Mouse (Mus musculus): Measurements from ENCODE around the gene Grcc10. TPM values are rescaled to one million over a fixed set of nuclear protein-coding genes. Genes with fewer than 3 reads are reported as not detected.

Grcc10 gene
- 722 and 848 TPM in 2 replicates for polyA plus RNA-seq (2014; fragmentation: Nextera tagmentation; extraction: Ambion mirVana)

DNA sequence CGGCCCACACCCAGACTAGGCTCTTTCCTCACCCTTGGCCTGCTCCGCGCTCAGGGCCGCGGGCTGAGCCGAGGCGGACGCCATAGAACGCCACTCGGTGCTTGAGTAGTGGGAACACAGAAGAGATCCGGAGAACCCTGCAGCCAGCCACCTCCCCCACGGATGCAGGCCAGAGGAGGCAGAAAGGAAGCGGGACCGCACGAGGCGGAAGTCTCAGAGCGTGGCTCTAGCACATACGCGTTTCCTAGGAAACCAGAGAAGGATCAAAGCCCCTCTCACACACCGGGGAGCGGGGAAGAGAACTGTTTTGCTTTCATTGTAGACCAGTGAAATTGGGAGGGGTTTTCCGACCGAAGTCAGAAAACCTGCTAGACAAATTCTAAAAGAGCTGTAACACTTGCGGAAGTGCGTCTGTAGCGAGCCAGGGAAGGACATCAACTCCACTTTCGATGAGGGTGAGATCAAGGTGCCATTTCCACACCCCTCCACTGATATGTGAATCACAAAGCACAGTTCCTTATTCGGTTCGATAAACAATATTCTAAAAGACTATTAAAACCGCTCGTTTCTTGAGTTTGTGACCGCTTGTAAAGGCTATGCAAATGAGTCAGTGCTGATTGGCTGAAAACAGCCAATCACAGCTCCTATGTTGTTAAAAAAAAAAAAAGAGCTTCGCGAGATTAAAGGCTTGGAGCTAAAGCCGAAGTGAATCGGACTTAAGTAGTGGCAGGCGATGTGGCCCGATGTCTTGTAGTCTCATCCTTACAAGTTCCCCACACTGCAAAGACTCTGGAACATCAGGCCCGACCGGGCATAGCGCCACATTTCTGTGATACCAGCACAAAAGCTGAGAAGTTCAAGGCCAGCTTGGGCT is at the start of gene Grcc10:
Gene Grcc10, minus strand, starts transcription at position 487 of the 874 bp plus-strand sequence.
- peak within 1 kb of the TSS; percentile 99 for H3K27ac ChIP-seq (ENCODE audit: low read depth, low read length)
- H3K36me3 ChIP-seq (ENCODE audit: control insufficient read depth, insufficient read depth, low read length), result peaks cover 37% of the 10 kb centered on the region
- DNase-seq (ENCODE audit: low spot score) (peak; percentile 98), ATAC-seq (peak; percentile 85)
- H3K9ac ChIP-seq (ENCODE audit: low read length), result peak within 1 kb of the TSS; percentile 88
- peak within 1 kb of the TSS; percentile 77 for H3K4me2 ChIP-seq (ENCODE audit: low read length)
- no peaks in the 10 kb centered on the region for H3K27me3 ChIP-seq (replicated peaks; ENCODE audit: control insufficient read depth, insufficient read depth, low read length)
- peak within 1 kb of the TSS; percentile 64 for H3K4me3 ChIP-seq (ENCODE audit: low read depth, low read length)
- H3K4me1 ChIP-seq (ENCODE audit: control insufficient read depth, insufficient read depth, low read length), result peaks cover 22% of the 10 kb centered on the region
- H3K9me3 ChIP-seq (replicated peaks; ENCODE audit: control insufficient read depth, low read length), result no peaks in the 10 kb centered on the region
- WGBS, result under 1% methylated on average over 41 of the region's 41 CpGs

DNA sequence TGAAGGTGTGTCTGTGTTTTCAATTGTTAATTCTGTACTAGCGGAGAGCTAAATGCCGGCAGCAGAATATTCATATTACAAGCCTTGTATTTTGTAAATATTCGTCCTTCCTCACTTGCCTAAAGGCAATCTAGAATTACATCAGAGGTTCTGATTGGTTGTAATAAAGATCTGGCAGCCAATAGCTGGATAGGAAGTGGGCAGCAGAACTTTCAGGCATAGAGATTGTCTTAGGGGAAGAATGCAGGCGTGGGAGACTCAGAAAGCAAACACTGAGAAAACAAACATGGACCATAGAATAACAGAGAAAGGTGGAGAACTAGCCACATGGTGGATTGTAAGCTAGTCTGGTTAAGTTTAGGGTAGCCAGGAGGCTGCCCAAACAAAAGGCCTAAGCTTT is 48.9 kb upstream of the Grcc10 start:
- no peaks in the 10 kb centered on the region for H3K27me3 ChIP-seq (replicated peaks; ENCODE audit: control insufficient read depth, insufficient read depth, low read length)
- no peak overlapping the region for H3K4me3 ChIP-seq (ENCODE audit: low read depth, low read length)
- 79% methylated on average over 4 of the region's 4 CpGs for WGBS
- H3K9ac ChIP-seq (ENCODE audit: low read length), result no peak overlapping the region
- no peak for ATAC-seq
- no peak overlapping the region for H3K27ac ChIP-seq (ENCODE audit: low read depth, low read length)
- H3K36me3 ChIP-seq (ENCODE audit: control insufficient read depth, insufficient read depth, low read length), result no peaks in the 10 kb centered on the region
- no peaks in the 10 kb centered on the region for H3K4me1 ChIP-seq (ENCODE audit: control insufficient read depth, insufficient read depth, low read length)
- no peak overlapping the region for H3K4me2 ChIP-seq (ENCODE audit: low read length)
- no peak for DNase-seq (ENCODE audit: low spot score)
- no peaks in the 10 kb centered on the region for H3K9me3 ChIP-seq (replicated peaks; ENCODE audit: control insufficient read depth, low read length)

DNA sequence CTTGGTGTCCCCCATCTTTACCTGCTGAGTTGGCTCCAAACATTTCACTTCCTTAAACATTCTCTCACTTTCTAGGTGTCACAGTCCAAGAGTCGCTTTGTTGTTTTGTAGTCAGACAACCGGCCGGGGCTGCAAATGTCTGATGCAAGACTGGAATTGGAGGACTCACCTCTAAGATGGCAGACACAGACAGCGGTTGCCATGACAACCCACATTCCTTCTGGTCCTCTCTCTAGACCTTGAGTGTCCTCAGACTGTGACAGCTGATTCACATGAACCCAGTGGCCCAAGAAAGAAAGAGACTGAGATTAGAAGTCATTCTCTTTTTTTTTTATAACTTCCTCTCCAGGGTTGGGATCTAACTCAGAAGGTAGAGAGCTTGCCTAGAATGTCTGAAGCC is 48.3 kb upstream of the Grcc10 start:
- 88% methylated on average over 4 of the region's 4 CpGs for WGBS
- H3K4me3 ChIP-seq (ENCODE audit: low read depth, low read length), result no peak overlapping the region
- H3K27ac ChIP-seq (ENCODE audit: low read depth, low read length), result no peak overlapping the region
- no peaks in the 10 kb centered on the region for H3K27me3 ChIP-seq (replicated peaks; ENCODE audit: control insufficient read depth, insufficient read depth, low read length)
- no peak overlapping the region for H3K9ac ChIP-seq (ENCODE audit: low read length)
- H3K4me2 ChIP-seq (ENCODE audit: low read length), result no peak overlapping the region
- DNase-seq (ENCODE audit: low spot score) (no peak), ATAC-seq (no peak)
- H3K9me3 ChIP-seq (replicated peaks; ENCODE audit: control insufficient read depth, low read length), result no peaks in the 10 kb centered on the region
- no peaks in the 10 kb centered on the region for H3K36me3 ChIP-seq (ENCODE audit: control insufficient read depth, insufficient read depth, low read length)
- no peaks in the 10 kb centered on the region for H3K4me1 ChIP-seq (ENCODE audit: control insufficient read depth, insufficient read depth, low read length)

DNA sequence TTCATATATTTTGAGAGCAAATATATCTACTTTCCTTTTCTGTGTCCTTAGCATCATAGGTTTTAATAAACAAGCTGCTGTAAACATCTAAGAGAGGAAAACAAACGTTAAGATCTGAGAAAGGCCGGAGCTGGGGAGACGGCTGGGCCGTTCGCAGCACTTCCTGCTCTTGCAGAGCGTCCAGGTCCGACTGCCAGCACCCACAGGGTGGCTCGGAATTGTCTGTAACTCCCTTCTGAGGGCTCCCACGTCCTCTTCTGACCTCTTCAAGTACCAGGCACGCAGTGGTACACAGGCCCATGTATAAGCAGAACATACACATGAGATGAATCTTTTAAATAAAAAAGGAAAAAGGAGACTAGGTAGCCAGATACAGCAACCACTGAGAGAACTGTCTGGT is 46.5 kb upstream of the Grcc10 start:
- Histone ChIP-seq H3K9me3 (replicated peaks; ENCODE audit: control insufficient read depth, low read length) (no peaks in the 10 kb centered on the region), H3K4me2 (ENCODE audit: low read length) (no peak overlapping the region), H3K9ac (ENCODE audit: low read length) (no peak overlapping the region), H3K4me1 (ENCODE audit: control insufficient read depth, insufficient read depth, low read length) (no peaks in the 10 kb centered on the region), H3K4me3 (ENCODE audit: low read depth, low read length) (no peak overlapping the region), H3K36me3 (ENCODE audit: control insufficient read depth, insufficient read depth, low read length) (no peaks in the 10 kb centered on the region), H3K27me3 (replicated peaks; ENCODE audit: control insufficient read depth, insufficient read depth, low read length) (no peaks in the 10 kb centered on the region), H3K27ac (ENCODE audit: low read depth, low read length) (no peak overlapping the region)
- 86% methylated on average over 10 of the region's 10 CpGs for WGBS
- ATAC-seq, result no peak
- DNase-seq (ENCODE audit: low spot score), result no peak

DNA sequence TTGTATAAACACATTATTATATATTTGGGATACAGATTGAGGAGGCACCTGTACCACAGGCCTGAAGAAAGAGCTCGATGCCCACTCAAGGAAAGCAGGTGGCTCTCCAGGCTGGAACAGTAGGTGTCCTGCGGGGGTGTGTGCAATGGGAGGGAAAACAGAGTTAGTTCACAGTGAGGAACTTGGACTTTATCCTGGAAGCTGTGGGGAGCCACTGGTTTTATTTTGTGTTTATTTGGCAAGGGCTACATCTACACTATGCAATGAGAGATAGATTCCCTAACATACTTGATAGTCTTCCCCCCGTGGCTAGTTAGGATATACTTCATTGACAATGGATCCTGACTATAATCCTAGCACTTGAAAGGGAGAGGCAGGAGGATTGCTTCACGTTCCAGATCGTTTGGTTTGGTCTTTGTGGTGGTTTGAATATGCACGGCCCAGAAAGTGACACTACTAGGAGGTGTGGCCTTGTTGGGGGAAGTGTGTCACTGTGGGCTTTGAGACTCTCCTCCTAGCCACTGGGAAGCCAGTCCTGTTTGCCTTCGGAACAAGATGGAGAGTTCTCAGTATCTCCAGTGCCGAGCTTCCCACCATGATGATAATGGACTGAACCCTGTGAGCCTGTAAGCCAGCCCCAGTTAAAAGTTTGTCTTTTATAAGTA is 45.7 kb upstream of the Grcc10 start:
- H3K36me3 ChIP-seq (ENCODE audit: control insufficient read depth, insufficient read depth, low read length), result no peaks in the 10 kb centered on the region
- H3K4me1 ChIP-seq (ENCODE audit: control insufficient read depth, insufficient read depth, low read length), result 0 out of 2 replicates have a peak, but pooled peaks cover 2% of the 10 kb centered on the region
- no peaks in the 10 kb centered on the region for H3K9me3 ChIP-seq (replicated peaks; ENCODE audit: control insufficient read depth, low read length)
- no peak overlapping the region for H3K9ac ChIP-seq (ENCODE audit: low read length)
- H3K27me3 ChIP-seq (replicated peaks; ENCODE audit: control insufficient read depth, insufficient read depth, low read length), result no peaks in the 10 kb centered on the region
- H3K27ac ChIP-seq (ENCODE audit: low read depth, low read length), result no peak overlapping the region
- ATAC-seq (no peak), DNase-seq (ENCODE audit: low spot score) (no peak)
- WGBS, result 48% methylated on average over 8 of the region's 8 CpGs
- H3K4me2 ChIP-seq (ENCODE audit: low read length), result no peak overlapping the region
- no peak overlapping the region for H3K4me3 ChIP-seq (ENCODE audit: low read depth, low read length)

DNA sequence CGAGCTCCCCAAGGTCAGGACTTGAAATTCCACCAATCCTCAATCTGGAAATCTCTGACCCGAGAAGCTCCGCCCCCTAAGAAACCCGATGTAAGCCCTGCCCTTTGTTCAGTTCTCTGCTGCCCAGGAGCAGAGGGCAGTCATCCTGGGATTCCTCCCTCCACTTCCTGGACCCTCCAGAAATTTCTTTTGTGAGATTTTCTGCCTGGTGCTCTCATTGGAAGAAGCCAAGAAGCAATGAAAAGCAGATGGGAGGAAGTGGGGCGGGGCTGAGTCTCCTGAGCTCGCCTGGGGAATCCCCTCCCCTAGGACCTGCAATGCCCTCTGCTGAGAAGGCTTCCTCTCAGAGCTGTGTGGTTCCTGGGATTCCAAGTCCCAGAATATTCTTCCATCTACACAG is 41.3 kb upstream of the Grcc10 start:
- no peak for DNase-seq (ENCODE audit: low spot score)
- Histone ChIP-seq H3K4me3 (ENCODE audit: low read depth, low read length) (no peak overlapping the region), H3K4me2 (ENCODE audit: low read length) (no peak overlapping the region; the same call in 1 of the 2 replicates), H3K27ac (ENCODE audit: low read depth, low read length) (no peak overlapping the region), H3K9ac (ENCODE audit: low read length) (no peak overlapping the region), H3K4me1 (ENCODE audit: control insufficient read depth, insufficient read depth, low read length) (peaks cover 2% of the 10 kb centered on the region; the same call in 1 of the 2 replicates), H3K9me3 (replicated peaks; ENCODE audit: control insufficient read depth, low read length) (no peaks in the 10 kb centered on the region), H3K36me3 (ENCODE audit: control insufficient read depth, insufficient read depth, low read length) (no peaks in the 10 kb centered on the region), H3K27me3 (replicated peaks; ENCODE audit: control insufficient read depth, insufficient read depth, low read length) (no peaks in the 10 kb centered on the region)
- no peak for ATAC-seq
- WGBS, result 23% methylated on average over 6 of the region's 6 CpGs

DNA sequence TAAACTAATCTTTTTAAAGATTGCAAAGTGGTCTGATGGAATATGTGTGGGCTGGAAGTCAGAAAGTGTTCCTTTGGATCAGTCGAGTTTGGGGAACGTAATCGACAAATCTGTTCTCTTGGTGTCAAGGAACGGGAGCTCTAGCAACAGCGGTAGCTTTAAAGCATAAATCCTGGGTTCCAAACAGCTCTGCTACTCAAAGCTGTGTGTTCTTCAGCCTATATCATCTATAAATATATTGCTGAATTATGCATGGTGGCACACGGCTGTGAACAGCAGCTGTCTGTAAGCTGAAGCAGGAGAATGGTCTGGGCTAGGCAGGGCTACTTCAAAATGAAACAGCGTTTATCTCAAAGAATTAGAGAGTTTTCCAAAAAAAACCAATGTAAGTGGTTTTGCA is 39.7 kb upstream of the Grcc10 start:
- H3K4me1 ChIP-seq (ENCODE audit: control insufficient read depth, insufficient read depth, low read length), result peaks cover 2% of the 10 kb centered on the region; the same call in 1 of the 2 replicates

DNA sequence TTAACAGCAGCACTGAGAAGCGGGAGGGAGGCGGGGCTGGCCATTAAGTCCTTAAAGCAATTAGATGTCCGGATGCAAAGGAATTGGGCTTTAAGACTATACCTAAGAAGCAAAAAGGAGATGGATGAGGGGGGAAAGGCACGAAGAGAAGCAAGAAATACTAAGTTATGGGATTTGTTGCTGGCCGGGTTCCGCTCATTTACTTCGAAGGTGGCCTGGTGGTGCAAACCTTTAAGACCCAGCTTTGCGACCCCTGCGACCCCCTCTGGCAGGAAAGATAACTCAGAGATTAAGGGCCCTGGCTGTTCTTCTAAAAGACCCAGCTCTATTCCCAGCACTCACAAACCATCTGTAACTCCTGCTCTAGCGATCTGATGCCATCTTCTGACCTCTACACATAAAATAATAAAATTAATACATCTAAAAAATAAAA is 38.8 kb upstream of the Grcc10 start:
- Histone ChIP-seq H3K9ac (ENCODE audit: low read length) (peak overlapping the region; percentile 1; the same call in 1 of the 2 replicates), H3K4me1 (ENCODE audit: control insufficient read depth, insufficient read depth, low read length) (peaks cover 2% of the 10 kb centered on the region; the same call in 1 of the 2 replicates), H3K4me2 (ENCODE audit: low read length) (peak overlapping the region; percentile 66), H3K9me3 (replicated peaks; ENCODE audit: control insufficient read depth, low read length) (no peaks in the 10 kb centered on the region), H3K27ac (ENCODE audit: low read depth, low read length) (no peak overlapping the region), H3K4me3 (ENCODE audit: low read depth, low read length) (peak overlapping the region; percentile 29), H3K27me3 (replicated peaks; ENCODE audit: control insufficient read depth, insufficient read depth, low read length) (no peaks in the 10 kb centered on the region), H3K36me3 (ENCODE audit: control insufficient read depth, insufficient read depth, low read length) (no peaks in the 10 kb centered on the region)
- 0 out of 2 replicates have a peak, but pooled peaks have one; percentile 25 for ATAC-seq
- WGBS, result 1% methylated on average over 10 of the region's 10 CpGs
- DNase-seq (ENCODE audit: low spot score), result no peak

More for the DNA sequence above, 39.7 kb upstream of the Grcc10 start:
- Histone ChIP-seq H3K9me3 (replicated peaks; ENCODE audit: control insufficient read depth, low read length) (no peaks in the 10 kb centered on the region), H3K36me3 (ENCODE audit: control insufficient read depth, insufficient read depth, low read length) (no peaks in the 10 kb centered on the region), H3K9ac (ENCODE audit: low read length) (no peak overlapping the region), H3K27ac (ENCODE audit: low read depth, low read length) (no peak overlapping the region), H3K4me3 (ENCODE audit: low read depth, low read length) (no peak overlapping the region), H3K4me2 (ENCODE audit: low read length) (no peak overlapping the region), H3K27me3 (replicated peaks; ENCODE audit: control insufficient read depth, insufficient read depth, low read length) (no peaks in the 10 kb centered on the region)
- no peak for ATAC-seq
- WGBS, result 86% methylated on average over 7 of the region's 7 CpGs
- no peak for DNase-seq (ENCODE audit: low spot score)
